Mouse (Mus musculus) lung, postnatal 25 days (tissue): ENCODE data around the gene Aagab.

Experiments
- DNase-seq: peaks from one replicate; pipeline ENCODE4 v3.0.0; 2022; ENCODE audit warnings: low spot score

Aagab gene

GRCm38 (mm10) chr9:63672797-63673493, 70.5 kb downstream of the Aagab start:
- DNase-seq, result no peak

GRCm38 (mm10) chr9:63673494-63673805, 71.0 kb downstream of the Aagab start:
- DNase-seq, result no peak

GRCm38 (mm10) chr9:63674613-63675012, 72.2 kb downstream of the Aagab start:
- no peak for DNase-seq

GRCm38 (mm10) chr9:63677621-63678020, 75.2 kb downstream of the Aagab start:
- no peak for DNase-seq

GRCm38 (mm10) chr9:63678076-63678475, 75.6 kb downstream of the Aagab start:
- DNase-seq, result no peak

- DNase-seq, result no peak
Measured at GRCm38 (mm10) chr9:63682301-63682700, 79.8 kb downstream of the Aagab start.

- DNase-seq, result no peak
Measured at GRCm38 (mm10) chr9:63682943-63683342, 80.5 kb downstream of the Aagab start.

GRCm38 (mm10) chr9:63684277-63684676, 81.8 kb downstream of the Aagab start:
- DNase-seq, result no peak

- DNase-seq, result no peak
Measured at GRCm38 (mm10) chr9:63685352-63685751, 82.9 kb downstream of the Aagab start.

- DNase-seq, result peak; percentile 65
Measured at GRCm38 (mm10) chr9:63687413-63688015, 85.1 kb downstream of the Aagab start.

- no peak for DNase-seq
Measured at GRCm38 (mm10) chr9:63690511-63690910, 88.1 kb downstream of the Aagab start.

- no peak for DNase-seq
Measured at GRCm38 (mm10) chr9:63691960-63692359, 89.5 kb downstream of the Aagab start.
